Mouse (Mus musculus) natural killer cell, adult 2 months (primary cell): ENCODE data around the gene Mcl1.

Source experiments
- DNase-seq, 2 experiments: peaks; one replicate each; pipeline ENCODE4 v3.0.0; 2022; ENCODE audit warnings: low spot score in 2 of 2

Mcl1 gene

GRCm38 (mm10) chr3:95707497-95707896, 48.9 kb downstream of the Mcl1 start:
- peak in 1 of 2 experiments; percentile 32 for DNase-seq

GRCm38 (mm10) chr3:95709044-95709443, 50.5 kb downstream of the Mcl1 start:
- no peak for DNase-seq

DNA sequence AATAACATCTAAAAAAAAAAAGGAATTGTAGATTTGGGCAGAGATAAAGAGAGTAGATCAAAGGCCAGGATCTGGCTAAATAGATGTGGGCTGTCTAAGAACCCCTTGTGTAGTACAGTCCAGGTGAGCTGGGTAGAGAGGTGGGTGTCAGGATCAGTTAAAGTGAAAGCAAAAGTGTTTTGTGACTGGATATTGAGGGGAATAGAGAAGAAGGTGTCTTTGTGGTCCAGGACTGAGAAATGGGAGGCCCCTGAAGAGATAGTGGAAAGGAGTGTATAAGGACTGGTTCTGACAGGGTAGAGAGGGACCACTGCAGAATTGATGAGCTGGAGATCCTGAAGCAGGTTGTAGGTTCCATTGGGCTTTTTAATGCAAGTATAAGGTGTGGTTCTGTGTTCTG, 51.4 kb downstream of the Mcl1 start:
- DNase-seq, result no peak
